In the genomic region with DNA sequence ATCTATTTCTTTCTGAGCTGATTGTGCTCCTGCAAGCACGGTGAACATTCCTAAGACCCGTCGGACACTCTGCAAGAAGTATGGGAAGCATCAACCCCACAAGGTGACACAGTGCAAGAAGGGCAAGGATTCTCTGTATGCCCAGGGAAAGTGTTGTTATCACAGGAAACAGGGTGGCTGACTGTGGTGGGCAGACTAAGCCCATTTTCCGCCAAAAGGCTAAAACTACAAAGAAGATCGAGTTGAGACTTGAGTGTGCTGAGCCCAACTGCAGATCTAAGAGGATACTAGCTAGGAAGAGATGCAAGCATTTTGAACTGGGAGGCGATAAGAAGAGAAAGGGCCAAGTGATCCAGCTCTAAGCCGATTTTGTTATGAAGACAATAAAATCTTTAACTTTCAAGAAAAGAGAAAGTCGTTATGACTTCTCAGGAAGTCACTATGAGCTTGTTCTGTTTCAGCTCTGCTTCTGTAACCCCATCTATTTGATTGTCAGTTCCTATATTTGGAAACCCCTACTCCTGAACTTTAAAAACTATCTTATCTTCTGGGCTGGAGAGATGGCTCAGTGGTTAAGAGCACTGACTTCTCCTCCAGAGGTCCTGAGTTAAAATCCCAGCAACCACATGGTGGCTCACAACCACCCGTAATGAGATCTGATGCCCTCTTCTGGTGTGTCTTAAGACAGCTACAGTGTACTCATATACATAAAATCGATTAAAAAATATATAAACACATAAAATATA, we compare ENCODE assay signal across 22 mouse cellular contexts.
"Had no signal": no experiment of that assay in that cellular context is flagged by ENCODE, and none has a peak within 500 bp of the region (broad histone marks: within the 10 kb centered on the region; RNA-seq: fewer than 3 reads in every experiment).

No protein-coding gene starts in this region.

- H3K4me2 ChIP-seq: intestine, embryonic 15.5 days; kidney, embryonic 15.5 days; limb, embryonic 12.5 days; limb, embryonic 15.5 days; lung, embryonic 15.5 days; midbrain, embryonic 13.5 days; neural tube, embryonic 13.5 days had no signal

- DNase-seq: kidney, adult 11 months; kidney, adult 8-10 months; kidney, postnatal 10 days; kidney, postnatal 36 days; layer of hippocampus, postnatal 36 days; left cerebral cortex, postnatal 4 days; lung, adult 18-20 months; lung, postnatal 10 days; lung, postnatal 36 days; thymus, adult 18-20 months; thymus, postnatal 4 days had no signal

- H3K36me3 ChIP-seq: intestine, embryonic 15.5 days; kidney, embryonic 15.5 days; limb, embryonic 12.5 days; limb, embryonic 15.5 days; lung, embryonic 15.5 days; midbrain, embryonic 10.5 days; midbrain, embryonic 13.5 days; neural tube, embryonic 13.5 days had no signal

- H3K4me3 ChIP-seq: intestine, embryonic 15.5 days; kidney, embryonic 15.5 days; left cerebral cortex, adult 2 months; limb, embryonic 12.5 days; limb, embryonic 15.5 days; lung, embryonic 15.5 days; midbrain, embryonic 10.5 days; midbrain, embryonic 13.5 days; myocyte; neural tube, embryonic 13.5 days had no signal

- H3K4me1 ChIP-seq: limb, embryonic 12.5 days; midbrain, embryonic 10.5 days; midbrain, embryonic 13.5 days had no signal

- ATAC-seq: intestine, embryonic 15.5 days; midbrain, embryonic 13.5 days; midbrain, embryonic 16.5 days had no signal

- H3K27me3 ChIP-seq: intestine, embryonic 15.5 days; kidney, embryonic 15.5 days; limb, embryonic 12.5 days; limb, embryonic 15.5 days; lung, embryonic 15.5 days; midbrain, embryonic 13.5 days; neural tube, embryonic 13.5 days had no signal

- H3K9me3 ChIP-seq: intestine, embryonic 15.5 days; kidney, embryonic 15.5 days; limb, embryonic 12.5 days; limb, embryonic 15.5 days; lung, embryonic 15.5 days; midbrain, embryonic 10.5 days; midbrain, embryonic 13.5 days; neural tube, embryonic 13.5 days had no signal

- H3K9ac ChIP-seq: intestine, embryonic 15.5 days; kidney, embryonic 15.5 days; limb, embryonic 12.5 days; limb, embryonic 15.5 days; lung, embryonic 15.5 days; midbrain, embryonic 13.5 days; neural tube, embryonic 13.5 days had no signal

- H3K27ac ChIP-seq: intestine, embryonic 15.5 days; kidney, embryonic 15.5 days; left cerebral cortex, adult 2 months; limb, embryonic 12.5 days; limb, embryonic 15.5 days; lung, embryonic 15.5 days; midbrain, embryonic 10.5 days; midbrain, embryonic 13.5 days; neural tube, embryonic 13.5 days had no signal
